Mouse (Mus musculus) adrenal gland, postnatal 10 days (tissue): ENCODE measurements around the gene Cby3. TPM values are rescaled to one million over a fixed set of nuclear protein-coding genes. Genes with fewer than 3 reads are reported as not detected.

Source experiments
- DNase-seq: peaks from one replicate; pipeline ENCODE4 v3.0.0; 2021; ENCODE audit warnings: mixed read lengths
- total RNA-seq, 2 experiments: library from RNA; stranded (reverse); gene quantifications; 2 replicates each; pipeline ENCODE4 v1.2.3; 2021

Cby3 gene
- total RNA-seq, 2 experiments from 2014 or later = not detected

GRCm38 (mm10) chr11:50364548-50364947, 10.3 kb downstream of the Cby3 start:
- peak; percentile 88 for DNase-seq

GRCm38 (mm10) chr11:50365322-50365721, 11.1 kb downstream of the Cby3 start:
- DNase-seq = no peak

- no peak for DNase-seq
Measured at GRCm38 (mm10) chr11:50367531-50367930, 13.3 kb downstream of the Cby3 start.

- no peak for DNase-seq
Measured at GRCm38 (mm10) chr11:50369360-50369911, 15.2 kb downstream of the Cby3 start.

DNA sequence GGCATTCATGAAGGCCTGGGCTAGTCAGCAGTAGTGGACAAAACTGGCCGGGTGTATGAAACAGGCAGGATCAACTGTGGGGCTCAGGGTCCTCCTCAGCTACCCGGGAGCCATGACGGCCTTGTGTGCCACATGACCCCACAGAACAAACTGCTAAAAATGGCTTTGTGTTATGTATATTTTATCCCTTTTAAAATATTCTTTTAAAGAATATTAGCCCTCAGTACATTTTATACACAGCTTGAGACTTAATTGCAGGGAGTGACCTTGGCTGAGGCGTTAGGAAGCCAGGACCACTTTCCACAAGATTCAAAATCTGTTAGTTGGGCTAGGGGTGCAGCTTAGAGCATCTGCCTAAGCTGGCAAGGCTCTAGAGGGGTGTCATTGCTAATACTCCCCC, 16.7 kb downstream of the Cby3 start:
- no peak for DNase-seq

GRCm38 (mm10) chr11:50371399-50371841, 17.2 kb downstream of the Cby3 start:
- DNase-seq = peak; percentile 75

- DNase-seq = no peak
Measured at GRCm38 (mm10) chr11:50371911-50372310, 17.6 kb downstream of the Cby3 start.

DNA sequence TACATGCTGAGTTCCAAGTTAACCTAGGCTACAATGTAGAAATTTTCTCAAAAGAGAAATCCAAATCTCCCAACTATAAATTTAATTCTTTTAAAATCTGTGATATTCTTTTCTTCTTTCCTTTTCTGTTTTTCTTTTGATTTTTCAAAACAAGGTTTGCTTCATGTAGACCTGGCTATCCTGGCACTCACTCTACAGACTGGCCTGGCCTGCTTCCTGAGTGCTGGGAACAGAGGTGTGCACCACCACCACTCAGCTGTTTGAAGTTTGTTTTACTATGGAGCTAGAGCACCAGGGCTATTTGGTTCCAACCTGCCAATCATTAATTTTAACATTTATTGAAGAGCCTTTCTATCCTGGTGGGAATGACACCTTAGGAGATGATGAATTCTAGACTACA, 18.8 kb downstream of the Cby3 start:
- DNase-seq = no peak

DNA sequence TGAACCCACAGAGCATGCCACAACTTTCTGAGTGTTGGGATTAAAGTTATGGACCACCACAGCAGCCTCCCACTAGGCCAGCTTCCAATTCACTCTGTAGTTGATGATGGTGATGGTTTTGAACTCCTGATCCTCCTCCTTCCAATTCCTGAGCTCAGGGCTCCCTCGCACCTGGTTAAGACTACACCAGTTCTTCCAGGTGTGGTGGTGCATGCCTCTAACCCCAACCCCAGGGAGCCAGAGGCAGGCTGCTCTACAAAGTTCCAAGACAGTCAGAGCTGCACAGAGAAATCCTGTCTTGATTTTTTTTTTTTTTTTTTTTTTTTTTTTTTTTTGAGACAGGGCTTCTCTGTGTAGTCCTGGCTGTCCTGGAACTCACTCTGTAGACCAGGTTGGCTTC, 19.4 kb downstream of the Cby3 start:
- no peak for DNase-seq

DNA sequence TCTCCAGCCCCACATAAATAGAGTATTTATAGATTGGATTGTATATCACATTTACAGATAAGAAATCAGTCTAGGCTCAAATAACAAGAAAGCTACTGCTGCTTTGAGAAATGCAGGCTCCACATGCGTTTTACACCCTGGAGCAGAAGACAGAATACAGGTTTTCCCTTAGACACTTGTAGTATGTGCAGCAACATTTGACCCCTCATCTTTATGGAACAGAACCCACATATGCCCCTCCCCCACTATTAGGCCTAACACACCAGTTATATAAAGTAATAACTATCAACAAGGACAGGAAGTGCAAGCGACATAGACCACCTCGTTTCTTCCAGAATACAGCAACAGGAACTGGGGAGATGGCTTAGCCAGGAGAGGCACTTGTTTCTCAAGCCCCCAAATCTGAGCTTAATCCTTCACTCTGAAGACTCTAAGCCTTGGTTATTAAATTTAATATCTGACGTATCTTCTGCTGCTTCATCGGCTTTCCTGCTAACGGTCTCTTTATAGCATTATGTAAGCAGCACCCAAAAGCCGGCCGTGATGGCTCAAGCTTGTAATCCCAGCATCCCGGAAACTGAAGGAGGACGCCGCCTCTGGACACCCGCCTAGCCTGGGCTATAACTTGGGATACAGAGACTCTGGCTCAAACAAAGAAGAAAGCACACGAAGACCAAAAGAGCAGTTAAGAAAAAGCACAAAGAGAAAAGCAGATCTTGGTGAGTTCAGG, 20.2 kb downstream of the Cby3 start:
- DNase-seq = no peak

- no peak for DNase-seq
Measured at GRCm38 (mm10) chr11:50375421-50375820, 21.2 kb downstream of the Cby3 start.

DNA sequence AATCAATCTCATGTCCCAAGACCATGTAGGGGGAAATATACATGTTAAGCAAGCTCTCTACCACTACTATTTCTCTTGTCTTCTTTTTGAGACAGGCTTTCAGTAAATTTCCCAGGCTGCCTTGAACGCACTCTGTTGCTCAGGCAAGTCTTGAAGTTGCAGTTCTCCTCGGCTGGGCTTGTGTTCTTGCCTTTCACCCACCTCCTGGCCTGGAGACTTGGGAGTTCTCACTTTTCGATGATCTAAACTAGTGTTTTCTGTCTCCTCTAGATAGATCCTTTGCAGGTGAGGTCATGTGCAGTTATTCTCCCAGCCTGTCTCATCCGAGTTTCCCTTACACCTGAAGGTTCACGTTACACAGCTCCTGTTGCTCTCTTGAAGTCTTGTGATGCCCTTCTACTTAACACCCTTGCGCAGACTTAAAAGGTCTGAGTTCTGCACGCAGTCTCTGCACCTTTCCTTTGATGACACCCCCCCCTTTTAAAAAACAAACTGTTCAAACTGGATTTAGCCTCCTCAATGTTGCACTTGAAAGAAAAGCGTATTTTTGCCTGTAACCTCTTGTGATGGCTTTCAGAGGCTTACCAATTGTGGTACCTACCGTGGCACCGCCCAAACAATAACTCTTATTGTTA, 22.0 kb downstream of the Cby3 start:
- no peak for DNase-seq

DNA sequence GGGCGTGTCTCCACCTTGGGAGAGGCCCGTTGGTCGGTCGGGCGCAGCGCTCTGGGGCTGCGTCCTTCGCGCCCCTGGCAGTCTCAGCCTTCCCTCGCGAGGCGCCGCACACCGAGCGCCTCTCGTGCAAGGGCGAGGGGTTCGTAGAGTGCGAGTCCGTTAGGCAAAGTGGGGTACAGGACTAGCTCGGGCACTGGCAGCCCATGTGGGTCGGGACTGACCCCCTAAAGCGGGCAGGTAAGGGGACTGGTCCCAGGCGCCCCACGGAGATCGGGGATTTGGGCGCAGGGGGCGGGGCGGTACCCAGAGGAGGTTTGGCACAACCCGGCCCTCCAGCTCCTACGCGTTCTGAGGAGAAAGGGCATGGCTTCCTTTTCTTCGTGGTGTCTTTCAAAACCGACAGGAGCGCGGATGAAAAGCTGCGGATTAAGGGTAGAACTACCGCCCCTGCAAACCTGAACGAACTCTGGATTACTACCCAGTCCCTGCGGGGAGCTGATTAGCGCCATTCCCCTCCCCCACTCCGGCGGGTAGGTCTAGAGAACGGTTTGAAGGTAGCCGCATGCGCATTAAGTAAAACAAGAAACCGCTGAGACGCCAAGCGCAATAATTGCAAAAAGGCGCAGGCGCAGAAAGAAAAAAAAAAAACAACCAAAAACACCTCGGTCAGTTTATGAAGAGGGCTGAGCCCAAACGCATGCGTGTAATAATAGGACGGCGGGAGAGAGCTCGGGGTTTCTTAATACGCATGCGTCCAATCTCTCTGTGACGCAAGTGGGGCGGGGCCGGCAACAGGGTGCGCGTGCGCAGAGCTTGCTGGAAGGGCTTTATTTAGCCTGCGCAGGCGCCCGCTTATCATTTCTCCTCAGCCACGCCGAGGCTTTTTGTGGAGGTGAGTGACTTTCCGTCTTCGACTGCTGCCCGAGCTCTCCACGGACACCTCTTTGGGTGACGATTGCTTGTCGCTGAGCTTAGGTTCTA, 22.9 kb downstream of the Cby3 start, which contains the start of gene Hnrnph1:
Gene Hnrnph1 (plus strand): TSS at position 80 of the 981 bp plus-strand sequence.
- peak; percentile 99 for DNase-seq

DNA sequence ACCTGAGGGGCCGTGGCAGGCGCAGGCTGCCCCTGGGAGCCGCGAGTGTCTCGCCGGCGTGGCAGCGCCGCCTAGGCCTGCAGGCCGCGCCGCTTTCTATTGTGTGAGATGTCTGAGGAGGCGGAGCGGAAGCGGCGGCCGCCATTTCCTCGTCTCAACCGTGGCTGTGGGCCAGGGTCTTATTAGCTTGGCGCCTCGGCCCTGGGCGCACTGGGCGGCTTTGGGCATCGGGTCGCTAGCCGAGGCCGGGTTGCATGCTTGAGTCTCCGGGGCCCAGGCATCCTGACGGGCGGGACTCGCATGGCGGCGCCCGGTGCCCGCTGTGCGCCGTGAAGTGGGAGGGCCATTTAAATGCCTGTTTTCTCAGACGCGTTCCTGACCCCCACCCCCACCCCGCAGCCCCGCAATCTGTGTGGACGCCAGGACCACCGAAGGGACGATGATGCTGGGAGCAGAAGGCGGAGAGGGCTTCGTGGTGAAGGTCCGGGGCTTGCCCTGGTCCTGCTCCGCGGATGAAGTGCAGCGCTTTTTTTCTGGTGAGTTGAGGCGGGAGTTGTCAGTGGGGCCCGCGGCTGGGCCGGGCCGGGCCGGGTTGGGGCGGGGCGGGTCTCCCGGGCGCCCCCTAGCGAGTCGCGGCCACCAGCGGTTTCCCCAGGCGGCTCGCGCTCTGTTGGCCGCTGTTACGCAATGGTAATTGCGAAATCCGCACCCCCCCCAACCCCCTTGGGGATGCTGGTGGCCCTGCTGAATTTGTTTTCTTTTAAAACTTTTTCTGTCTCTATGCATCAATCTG, 23.8 kb downstream of the Cby3 start:
- peak; percentile 96 for DNase-seq

- DNase-seq = no peak
Measured at GRCm38 (mm10) chr11:50379023-50379752, 24.9 kb downstream of the Cby3 start.

DNA sequence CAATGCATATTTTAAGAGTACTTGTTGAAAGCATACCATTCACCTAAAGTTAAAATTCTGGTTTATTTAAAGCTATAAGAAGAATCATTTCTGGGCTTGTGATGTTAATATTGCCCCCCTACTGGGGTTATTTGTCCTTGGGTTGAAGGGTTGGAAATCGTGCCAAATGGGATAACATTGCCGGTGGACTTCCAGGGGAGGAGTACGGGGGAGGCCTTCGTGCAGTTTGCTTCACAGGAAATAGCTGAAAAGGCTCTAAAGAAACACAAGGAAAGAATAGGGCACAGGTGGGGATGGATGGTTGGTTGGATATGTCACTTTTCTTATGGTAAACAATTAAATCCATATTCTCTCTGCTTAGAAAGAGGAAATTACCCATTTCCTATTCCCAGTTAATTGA, 27.0 kb downstream of the Cby3 start:
- DNase-seq = no peak

DNA sequence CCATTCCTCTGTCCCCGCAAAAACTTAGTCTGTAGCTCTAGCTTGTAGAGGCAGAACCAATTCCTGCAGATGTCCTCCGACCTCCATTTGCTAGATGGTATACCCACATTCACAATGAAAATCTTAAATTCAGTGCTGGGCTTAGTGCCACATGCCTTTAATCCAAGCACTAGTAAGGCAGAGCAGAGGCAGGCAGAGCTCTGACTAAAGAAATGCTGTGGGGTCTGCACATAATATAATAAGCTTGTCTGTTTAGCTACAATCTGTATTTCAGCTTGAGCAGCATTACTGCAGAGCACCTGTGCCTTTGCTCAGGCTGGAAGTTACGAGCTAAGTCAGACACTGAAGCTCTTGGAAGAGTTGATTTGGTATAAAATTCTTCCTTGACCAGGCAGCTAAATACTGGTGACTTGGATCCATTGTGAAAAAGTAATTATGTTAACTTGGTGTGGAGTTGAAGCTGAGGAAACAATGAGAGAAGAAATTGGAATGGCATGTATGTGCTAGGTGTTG, 33.0 kb downstream of the Cby3 start:
- no peak for DNase-seq

DNA sequence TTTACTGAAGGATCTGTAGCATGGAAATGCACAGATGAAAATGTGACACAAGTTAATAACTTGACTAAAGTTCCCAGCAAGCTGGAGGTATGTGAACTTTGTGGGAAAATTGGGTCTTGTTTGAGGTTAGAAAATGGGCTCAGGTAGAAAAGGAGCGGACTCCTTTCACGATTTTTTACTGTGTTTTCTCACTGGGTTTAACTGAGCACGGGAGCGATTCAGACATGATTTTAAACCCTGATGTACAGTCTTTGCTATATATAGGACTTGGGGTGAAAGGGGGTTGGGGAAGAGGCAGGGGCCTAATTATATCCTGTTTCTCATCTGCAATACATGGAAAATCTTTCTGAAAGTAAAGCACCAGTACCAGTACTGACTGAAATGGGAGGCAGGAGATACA, 33.4 kb downstream of the Cby3 start:
- no peak for DNase-seq

- DNase-seq = no peak
Measured at GRCm38 (mm10) chr11:50388217-50388929, 34.1 kb downstream of the Cby3 start.

- DNase-seq = no peak
Measured at GRCm38 (mm10) chr11:50389011-50389410, 34.7 kb downstream of the Cby3 start.
